Mouse (Mus musculus): ENCODE results near the gene Zfp53. TPM values are rescaled to one million over a fixed set of nuclear protein-coding genes. Genes with fewer than 3 reads are reported as not detected.

Zfp53 gene
- total and polyA plus RNA-seq, 3 experiments, result 1.8 to 2.2 TPM; not detected in 1

- Histone ChIP-seq H3K9ac (ENCODE audit: control insufficient read depth, low read depth, low read length, poor library complexity, severe bottlenecking) (peak overlapping the region; percentile 88), H3K27ac (ENCODE audit: control insufficient read depth, low read depth, low read length) (peak overlapping the region; percentile 90), H3K9me3 (replicated peaks; ENCODE audit: insufficient read depth, low read length) (no peaks in the 10 kb centered on the region), H3K79me2 (ENCODE audit: control insufficient read depth, insufficient read depth, low read length, poor library complexity) (no peaks in the 10 kb centered on the region; the same call in 1 of the 2 replicates), H3K4me1 (ENCODE audit: control insufficient read depth in 1 of 2, insufficient read depth in 2 of 2, low read length in 2 of 2) (no peaks in the 10 kb centered on the region), H3K27me3 (ENCODE audit: control insufficient read depth in 1 of 2, insufficient read depth in 2 of 2, low read length in 2 of 2) (no peaks in the 10 kb centered on the region), H3K4me3 (ENCODE audit: control insufficient read depth in 1 of 2, insufficient read depth in 1 of 2, low read depth in 2 of 2, low read length in 2 of 2) (peak overlapping the region; percentile 67 to 88), H3K36me3 (ENCODE audit: control insufficient read depth in 1 of 2, insufficient read depth in 2 of 2, low read length in 2 of 2) (no peaks in the 10 kb centered on the region)
- peak; percentile 89 for DNase-seq (ENCODE audit: low read depth, low spot score)
- TF ChIP-seq ZKSCAN1 (IDR thresholded peaks at IDR 0.05; ENCODE audit: low read depth, low read length) (no peak), POLR2A (IDR thresholded peaks at IDR 0.05; ENCODE audit: control insufficient read depth in 1 of 2, insufficient read depth in 1 of 2, low read depth in 1 of 2, low read length in 2 of 2, poor library complexity in 1 of 2) (peak; percentile 47 to 87; a peak in 2 of 4 replicates), ZNF384 (IDR thresholded peaks at IDR 0.05; ENCODE audit: low read depth, low read length) (no peak), TCF12 (IDR thresholded peaks at IDR 0.05; ENCODE audit: low read depth, low read length) (0 out of 2 replicates have a peak, but pooled peaks have one; percentile 23), ZMIZ1 (IDR thresholded peaks at IDR 0.05; ENCODE audit: low read depth, low read length) (peak; percentile 64), SMC3 (IDR thresholded peaks at IDR 0.05; ENCODE audit: low read depth, low read length) (no peak), MAZ (IDR thresholded peaks at IDR 0.05; ENCODE audit: low read depth, low read length) (no peak), EP300 (IDR thresholded peaks at IDR 0.05; ENCODE audit: low read depth in 1 of 2, low read length in 2 of 2) (no peak; a peak in 2 of 4 replicates), MYC (IDR thresholded peaks at IDR 0.05; ENCODE audit: low read depth, low read length) (peak; percentile 97), POLR2AphosphoS5 (IDR thresholded peaks at IDR 0.05; ENCODE audit: borderline replicate concordance, low read depth, low read length) (no peak), NRF1 (IDR thresholded peaks at IDR 0.05; ENCODE audit: insufficient read depth, low read depth, low read length, poor library complexity, severe bottlenecking) (no peak), SIN3A (IDR thresholded peaks at IDR 0.05; ENCODE audit: low read length) (peak; percentile 68), CTCF (IDR thresholded peaks at IDR 0.05 in 2 of 3, conservative IDR thresholded peaks at IDR 0.05 in 1 of 3; ENCODE audit: control insufficient read depth in 1 of 3, insufficient read depth in 1 of 3, low read depth in 2 of 3, low read length in 3 of 3, poor library complexity in 1 of 3, severe bottlenecking in 1 of 3) (peak in 1 of 3 experiments; percentile 26; a peak in 2 of 6 replicates), TBP (IDR thresholded peaks at IDR 0.05; ENCODE audit: low read depth, low read length) (peak; percentile 56; the same call in 1 of the 2 replicates), MEF2A (IDR thresholded peaks at IDR 0.05; ENCODE audit: extremely low read depth, insufficient replicate concordance, low read depth, low read length, poor library complexity, severe bottlenecking) (no peak), GATA1 (IDR thresholded peaks at IDR 0.05; ENCODE audit: low read depth, low read length) (no peak), GABPA (IDR thresholded peaks at IDR 0.05; ENCODE audit: low read depth, low read length) (no peak), HCFC1 (IDR thresholded peaks at IDR 0.05; ENCODE audit: low read depth, low read length) (peak; percentile 79), MYB (IDR thresholded peaks at IDR 0.05; ENCODE audit: low read depth, low read length) (no peak), RAD21 (IDR thresholded peaks at IDR 0.05; ENCODE audit: low read depth, low read length) (no peak; the same call in 1 of the 2 replicates), JUND (IDR thresholded peaks at IDR 0.05; ENCODE audit: low read depth, low read length) (no peak), MXI1 (IDR thresholded peaks at IDR 0.05; ENCODE audit: low read depth, low read length) (peak; percentile 81), RCOR1 (IDR thresholded peaks at IDR 0.05; ENCODE audit: low read depth, low read length) (no peak), MAX (IDR thresholded peaks at IDR 0.05; ENCODE audit: low read length) (peak; percentile 91), MAFK (IDR thresholded peaks at IDR 0.05; ENCODE audit: borderline replicate concordance, low read depth, low read length) (no peak), ZC3H11A (IDR thresholded peaks at IDR 0.05; ENCODE audit: low read depth, low read length) (no peak), BHLHE40 (IDR thresholded peaks at IDR 0.05; ENCODE audit: borderline replicate concordance, low read depth, low read length) (no peak), ELF1 (IDR thresholded peaks at IDR 0.05; ENCODE audit: low read depth, low read length) (peak; percentile 58; the same call in 1 of the 2 replicates), CHD1 (IDR thresholded peaks at IDR 0.05; ENCODE audit: low read depth, low read length) (peak; percentile 81; the same call in 1 of the 2 replicates), UBTF (IDR thresholded peaks at IDR 0.05; ENCODE audit: borderline replicate concordance, insufficient read depth, low read depth, low read length) (no peak), CHD2 (IDR thresholded peaks at IDR 0.05; ENCODE audit: low read length) (no peak), USF1 (IDR thresholded peaks at IDR 0.05; ENCODE audit: low read depth, low read length) (no peak), KAT2A (conservative IDR thresholded peaks at IDR 0.05; ENCODE audit: low read depth, low read length) (no peak; the same call in 1 of the 2 replicates), ETS1 (IDR thresholded peaks at IDR 0.05; ENCODE audit: low read depth, low read length) (peak; percentile 40; the same call in 1 of the 2 replicates), TAL1 (IDR thresholded peaks at IDR 0.05; ENCODE audit: low read length) (no peak)
Measured at GRCm38 (mm10) chr17:21516201-21517129, 27.7 kb downstream of the Zfp53 start.

Data from MEL (cell line).